Mouse (Mus musculus): ENCODE data around the gene Tatdn3. TPM values are rescaled to one million over a fixed set of nuclear protein-coding genes. Genes with fewer than 3 reads are reported as not detected.

The Tatdn3 gene
- total and polyA plus RNA-seq, 2 experiments from 2014 or later = 14.7 to 21.5 TPM

- H3K36me3 ChIP-seq (ENCODE audit: insufficient read depth, low read length) = no peaks in the 10 kb centered on the region
- no peak for ATAC-seq (ENCODE audit: low FRiP score)
- H3K4me2 ChIP-seq (ENCODE audit: low read depth, low read length, poor library complexity, severe bottlenecking) = no peak overlapping the region
- no peak for TF ChIP-seq CTCF (IDR thresholded peaks at IDR 0.05)
- H3K27me3 ChIP-seq (ENCODE audit: insufficient read depth, low read length) = no peaks in the 10 kb centered on the region
- 88% methylated on average over 12 of the region's 12 CpGs for whole genome bisulfite sequencing
- no peak overlapping the region for H3K27ac ChIP-seq (ENCODE audit: low read depth, low read length)
- H3K9me3 ChIP-seq (ENCODE audit: low read length) = no peaks in the 10 kb centered on the region
- H3K4me1 ChIP-seq (ENCODE audit: insufficient read depth, low read length) = no peaks in the 10 kb centered on the region
- DNase-seq (ENCODE audit: low spot score) = no peak
- H3K9ac ChIP-seq (replicated peaks; ENCODE audit: low read length, poor library complexity, severe bottlenecking) = no peak overlapping the region
- no peak overlapping the region for H3K4me3 ChIP-seq (ENCODE audit: low read depth, low read length)
These were observed 22.9 kb upstream of the Tatdn3 start for GRCm38 (mm10) chr1:191085597-191085996.

- no peaks in the 10 kb centered on the region for H3K9me3 ChIP-seq (ENCODE audit: low read length)
- peak; percentile 75 for TF ChIP-seq CTCF (IDR thresholded peaks at IDR 0.05)
- no peaks in the 10 kb centered on the region for H3K4me1 ChIP-seq (ENCODE audit: insufficient read depth, low read length)
- no peak for ATAC-seq (ENCODE audit: low FRiP score)
- no peak overlapping the region for H3K4me3 ChIP-seq (ENCODE audit: low read depth, low read length)
- no peak overlapping the region for H3K27ac ChIP-seq (ENCODE audit: low read depth, low read length)
- no peaks in the 10 kb centered on the region for H3K27me3 ChIP-seq (ENCODE audit: insufficient read depth, low read length)
- whole genome bisulfite sequencing = 71% methylated on average over 5 of the region's 5 CpGs
- H3K36me3 ChIP-seq (ENCODE audit: insufficient read depth, low read length) = no peaks in the 10 kb centered on the region
- H3K9ac ChIP-seq (replicated peaks; ENCODE audit: low read length, poor library complexity, severe bottlenecking) = no peak overlapping the region
- peak; percentile 33 for DNase-seq (ENCODE audit: low spot score)
- no peak overlapping the region for H3K4me2 ChIP-seq (ENCODE audit: low read depth, low read length, poor library complexity, severe bottlenecking)
These were observed 22.3 kb upstream of the Tatdn3 start for GRCm38 (mm10) chr1:191084951-191085559.

- Histone ChIP-seq H3K4me3 (ENCODE audit: low read depth, low read length) (no peak overlapping the region), H3K9ac (replicated peaks; ENCODE audit: low read length, poor library complexity, severe bottlenecking) (no peak overlapping the region), H3K9me3 (ENCODE audit: low read length) (no peaks in the 10 kb centered on the region), H3K4me1 (ENCODE audit: insufficient read depth, low read length) (no peaks in the 10 kb centered on the region), H3K36me3 (ENCODE audit: insufficient read depth, low read length) (no peaks in the 10 kb centered on the region), H3K27me3 (ENCODE audit: insufficient read depth, low read length) (no peaks in the 10 kb centered on the region), H3K4me2 (ENCODE audit: low read depth, low read length, poor library complexity, severe bottlenecking) (no peak overlapping the region), H3K27ac (ENCODE audit: low read depth, low read length) (no peak overlapping the region)
- DNase-seq (ENCODE audit: low spot score) (no peak), ATAC-seq (ENCODE audit: low FRiP score) (no peak)
- 94% methylated on average over 8 of the region's 8 CpGs for WGBS
- no peak for TF ChIP-seq CTCF (IDR thresholded peaks at IDR 0.05)
These were observed 20.5 kb upstream of the Tatdn3 start for GRCm38 (mm10) chr1:191083230-191083629.

GRCm38 (mm10) chr1:191075199-191075883 lies 12.6 kb upstream of the Tatdn3 start:
- Histone ChIP-seq H3K4me1 (ENCODE audit: insufficient read depth, low read length) (no peaks in the 10 kb centered on the region), H3K4me2 (ENCODE audit: low read depth, low read length, poor library complexity, severe bottlenecking) (no peak overlapping the region), H3K9ac (replicated peaks; ENCODE audit: low read length, poor library complexity, severe bottlenecking) (no peak overlapping the region), H3K27ac (ENCODE audit: low read depth, low read length) (no peak overlapping the region), H3K27me3 (ENCODE audit: insufficient read depth, low read length) (no peaks in the 10 kb centered on the region), H3K9me3 (ENCODE audit: low read length) (no peaks in the 10 kb centered on the region), H3K4me3 (ENCODE audit: low read depth, low read length) (no peak overlapping the region), H3K36me3 (ENCODE audit: insufficient read depth, low read length) (no peaks in the 10 kb centered on the region)
- peak; percentile 87 for TF ChIP-seq CTCF (IDR thresholded peaks at IDR 0.05)
- WGBS = 62% methylated on average over 10 of the region's 10 CpGs
- no peak for ATAC-seq (ENCODE audit: low FRiP score)
- DNase-seq (ENCODE audit: low spot score) = peak; percentile 79

- no peak overlapping the region for H3K4me3 ChIP-seq (ENCODE audit: low read depth, low read length)
- H3K4me2 ChIP-seq (ENCODE audit: low read depth, low read length, poor library complexity, severe bottlenecking) = no peak overlapping the region
- TF ChIP-seq CTCF (IDR thresholded peaks at IDR 0.05) = no peak
- no peaks in the 10 kb centered on the region for H3K9me3 ChIP-seq (ENCODE audit: low read length)
- no peaks in the 10 kb centered on the region for H3K36me3 ChIP-seq (ENCODE audit: insufficient read depth, low read length)
- DNase-seq (ENCODE audit: low spot score) (no peak), ATAC-seq (ENCODE audit: low FRiP score) (no peak)
- H3K9ac ChIP-seq (replicated peaks; ENCODE audit: low read length, poor library complexity, severe bottlenecking) = no peak overlapping the region
- H3K4me1 ChIP-seq (ENCODE audit: insufficient read depth, low read length) = no peaks in the 10 kb centered on the region
- no peak overlapping the region for H3K27ac ChIP-seq (ENCODE audit: low read depth, low read length)
- 91% methylated on average over 4 of the region's 4 CpGs for WGBS
- no peaks in the 10 kb centered on the region for H3K27me3 ChIP-seq (ENCODE audit: insufficient read depth, low read length)
These were observed 10.8 kb upstream of the Tatdn3 start for GRCm38 (mm10) chr1:191073486-191073885.

- Histone ChIP-seq H3K9me3 (ENCODE audit: low read length) (no peaks in the 10 kb centered on the region), H3K4me2 (ENCODE audit: low read depth, low read length, poor library complexity, severe bottlenecking) (no peak overlapping the region), H3K27me3 (ENCODE audit: insufficient read depth, low read length) (no peaks in the 10 kb centered on the region), H3K4me3 (ENCODE audit: low read depth, low read length) (no peak overlapping the region), H3K9ac (replicated peaks; ENCODE audit: low read length, poor library complexity, severe bottlenecking) (no peak overlapping the region), H3K4me1 (ENCODE audit: insufficient read depth, low read length) (no peaks in the 10 kb centered on the region), H3K27ac (ENCODE audit: low read depth, low read length) (no peak overlapping the region), H3K36me3 (ENCODE audit: insufficient read depth, low read length) (no peaks in the 10 kb centered on the region)
- no peak for TF ChIP-seq CTCF (IDR thresholded peaks at IDR 0.05)
- DNase-seq (ENCODE audit: low spot score) = peak; percentile 20
- ATAC-seq (ENCODE audit: low FRiP score) = no peak
- WGBS = 78% methylated on average over 6 of the region's 6 CpGs
These were observed 10.3 kb upstream of the Tatdn3 start for GRCm38 (mm10) chr1:191073001-191073400.

Data from midbrain, postnatal 0 days (tissue).